Mouse (Mus musculus): Measurements from ENCODE around the gene Ppp4r3a. TPM values are rescaled to one million over a fixed set of nuclear protein-coding genes. Genes with fewer than 3 reads are reported as not detected.

Gene Ppp4r3a
- polyA plus RNA-seq, 1 experiment = 8.8 TPM

GRCm38 (mm10) chr12:100991119-100991518 lies 92.4 kb downstream of the Ppp4r3a start:
- H3K4me2 ChIP-seq (ENCODE audit: low read depth) = no peak overlapping the region
- no peak overlapping the region for H3ac ChIP-seq (ENCODE audit: control insufficient read depth, insufficient read length)
- H3K4me3 ChIP-seq = no peak overlapping the region
- peaks cover 10% of the 10 kb centered on the region for H3K79me2 ChIP-seq (ENCODE audit: control insufficient read depth, insufficient read depth)
- TF ChIP-seq MYOD1 (IDR thresholded peaks at IDR 0.05; ENCODE audit: control insufficient read depth in 1 of 3, insufficient read length in 2 of 3, low read depth in 2 of 3) (no peak), CEBPB (IDR thresholded peaks at IDR 0.05; ENCODE audit: insufficient read depth, poor library complexity, severe bottlenecking) (no peak), POLR2AphosphoS2 (IDR thresholded peaks at IDR 0.05; ENCODE audit: insufficient read length, low read depth) (no peak), E2F4 (IDR thresholded peaks at IDR 0.05; ENCODE audit: insufficient read depth) (no peak), TCF12 (IDR thresholded peaks at IDR 0.05; ENCODE audit: insufficient read depth, poor library complexity, severe bottlenecking) (no peak), POLR2A (IDR thresholded peaks at IDR 0.05; ENCODE audit: insufficient read length, low read depth) (no peak), REST (IDR thresholded peaks at IDR 0.05; ENCODE audit: insufficient read depth, insufficient read length) (no peak), MAX (IDR thresholded peaks at IDR 0.05; ENCODE audit: low read depth) (no peak)
- no peaks in the 10 kb centered on the region for H3K27me3 ChIP-seq (ENCODE audit: control insufficient read depth, insufficient read depth, insufficient read length)
- H3K36me3 ChIP-seq (ENCODE audit: control insufficient read depth, insufficient read depth) = no peaks in the 10 kb centered on the region

DNA sequence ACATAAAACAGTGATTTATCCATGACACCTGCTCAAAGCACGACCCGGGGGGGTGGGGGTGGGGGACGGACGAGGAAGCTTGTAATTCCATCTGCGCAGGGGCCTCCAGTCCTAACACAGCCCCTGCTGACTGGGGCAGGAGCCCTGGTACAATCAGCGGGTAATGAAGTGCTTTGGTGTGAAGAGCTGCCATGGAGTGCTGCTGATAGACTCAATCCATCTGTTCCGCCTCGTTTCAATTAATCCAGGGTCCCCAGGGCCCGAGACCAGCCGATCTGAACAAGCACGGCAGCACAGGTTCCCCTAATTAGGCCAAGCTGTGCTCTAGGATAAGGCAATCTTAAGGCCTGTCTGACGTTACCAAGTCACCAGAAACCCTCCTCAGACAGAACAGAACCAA lies 93.2 kb downstream of the Ppp4r3a start:
- H3K36me3 ChIP-seq (ENCODE audit: control insufficient read depth, insufficient read depth) = no peaks in the 10 kb centered on the region
- peaks cover 18% of the 10 kb centered on the region for H3K79me2 ChIP-seq (ENCODE audit: control insufficient read depth, insufficient read depth)
- TF ChIP-seq MYOG (IDR thresholded peaks at IDR 0.05; ENCODE audit: control insufficient read depth in 1 of 3, insufficient read depth in 1 of 3, insufficient read length in 2 of 3, low read depth in 2 of 3) = no peak
- no peak for TF ChIP-seq CEBPB (IDR thresholded peaks at IDR 0.05; ENCODE audit: insufficient read depth, poor library complexity, severe bottlenecking)
- no peak for TF ChIP-seq USF1 (IDR thresholded peaks at IDR 0.05; ENCODE audit: low read depth)
- no peak for TF ChIP-seq TCF3 (IDR thresholded peaks at IDR 0.05; ENCODE audit: insufficient read length, low read depth)
- TF ChIP-seq MAX (IDR thresholded peaks at IDR 0.05; ENCODE audit: low read depth) = no peak
- TF ChIP-seq E2F4 (IDR thresholded peaks at IDR 0.05; ENCODE audit: insufficient read depth) = no peak
- no peak for TF ChIP-seq POLR2AphosphoS2 (IDR thresholded peaks at IDR 0.05; ENCODE audit: insufficient read length, low read depth)
- no peak for TF ChIP-seq SRF (IDR thresholded peaks at IDR 0.05; ENCODE audit: control insufficient read depth, insufficient read length, low read depth)
- TF ChIP-seq TCF12 (IDR thresholded peaks at IDR 0.05; ENCODE audit: insufficient read depth, poor library complexity, severe bottlenecking) = no peak
- no peak for TF ChIP-seq MYOD1 (IDR thresholded peaks at IDR 0.05; ENCODE audit: control insufficient read depth in 1 of 3, insufficient read length in 2 of 3, low read depth in 2 of 3)
- no peak for TF ChIP-seq REST (IDR thresholded peaks at IDR 0.05; ENCODE audit: insufficient read depth, insufficient read length)
- no peak for TF ChIP-seq POLR2A (IDR thresholded peaks at IDR 0.05; ENCODE audit: insufficient read length, low read depth)
- no peaks in the 10 kb centered on the region for H3K27me3 ChIP-seq (ENCODE audit: control insufficient read depth, insufficient read depth, insufficient read length)
- no peak overlapping the region for H3ac ChIP-seq (ENCODE audit: control insufficient read depth, insufficient read length)
- H3K4me2 ChIP-seq (ENCODE audit: low read depth) = no peak overlapping the region
- H3K4me3 ChIP-seq = no peak overlapping the region

DNA sequence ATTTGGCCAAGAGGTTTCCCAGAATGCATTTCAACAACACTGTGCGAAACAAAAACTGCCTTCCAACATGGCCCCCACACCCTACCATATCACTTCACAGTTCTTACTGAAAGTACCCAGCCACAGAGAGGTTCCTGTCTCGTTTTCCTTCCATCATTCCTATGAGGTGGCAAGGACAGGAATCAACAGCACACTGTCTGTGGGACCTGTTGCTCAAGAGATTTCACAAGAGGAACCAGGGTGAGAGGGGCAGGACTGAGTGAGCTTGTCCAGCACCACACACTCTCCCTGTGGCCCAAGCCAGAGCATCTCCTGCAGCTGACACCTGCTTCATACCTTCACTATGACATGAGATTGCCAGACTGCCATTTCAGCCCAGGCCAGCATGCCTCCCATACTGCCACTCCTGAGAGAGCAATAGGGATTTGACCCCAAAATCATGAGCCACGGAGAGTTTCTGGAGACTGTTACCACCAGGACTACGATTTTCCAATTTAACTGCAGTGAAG lies 93.7 kb downstream of the Ppp4r3a start:
- TF ChIP-seq POLR2A (IDR thresholded peaks at IDR 0.05; ENCODE audit: insufficient read length, low read depth) = no peak
- peak in 2 of 3 experiments; percentile 61 for TF ChIP-seq MYOD1 (IDR thresholded peaks at IDR 0.05; ENCODE audit: control insufficient read depth in 1 of 3, insufficient read length in 2 of 3, low read depth in 2 of 3)
- no peak overlapping the region for H3K4me3 ChIP-seq
- no peak overlapping the region for H3ac ChIP-seq (ENCODE audit: control insufficient read depth, insufficient read length)
- peaks cover 18% of the 10 kb centered on the region for H3K79me2 ChIP-seq (ENCODE audit: control insufficient read depth, insufficient read depth)
- no peaks in the 10 kb centered on the region for H3K27me3 ChIP-seq (ENCODE audit: control insufficient read depth, insufficient read depth, insufficient read length)
- no peaks in the 10 kb centered on the region for H3K36me3 ChIP-seq (ENCODE audit: control insufficient read depth, insufficient read depth)
- H3K4me2 ChIP-seq (ENCODE audit: low read depth) = no peak overlapping the region

Other genes starting within 250 kb of the Ppp4r3a start
- 0.07 TPM for gene Gpr68, start 175.5 kb downstream of the Ppp4r3a start, polyA plus RNA-seq (2012; fragmentation: generic; extraction: Trizol)
- 18.0 TPM for gene Ccdc88c, start 54.6 kb downstream of the Ppp4r3a start, polyA plus RNA-seq (2012; fragmentation: generic; extraction: Trizol)

Data from myocyte (in vitro differentiated cells).